20 mouse cellular contexts compared by ENCODE assay signal in the genomic region with DNA sequence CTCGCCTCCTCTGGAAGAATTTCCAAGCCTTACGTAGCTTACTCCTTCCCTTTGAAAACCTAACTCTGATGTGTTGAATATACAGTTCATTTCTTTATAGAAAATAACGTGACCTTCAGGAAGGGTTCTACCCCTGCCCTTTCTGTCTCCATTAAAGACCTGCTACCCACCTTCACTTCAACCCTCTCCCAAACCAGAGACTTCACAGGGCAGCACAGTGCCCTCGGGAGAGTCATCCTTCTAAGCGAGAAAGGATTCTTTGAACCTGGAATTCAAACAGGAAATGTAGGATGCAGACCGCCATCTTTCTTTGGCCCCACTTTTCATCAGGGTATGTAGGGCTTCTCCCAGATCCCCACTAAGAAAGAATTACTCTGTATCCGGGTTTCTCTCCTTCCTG.
"Had no signal": no experiment of that assay in that cellular context is flagged by ENCODE, and none has a peak within 500 bp of the region (broad histone marks: within the 10 kb centered on the region; RNA-seq: fewer than 3 reads in every experiment).

No protein-coding gene starts in this region.

- H3K36me3 ChIP-seq: liver, embryonic 13.5 days; midbrain, embryonic 10.5 days; midbrain, embryonic 15.5 days; neural tube, embryonic 12.5 days; neural tube, embryonic 15.5 days had no signal

- H3K27me3 ChIP-seq: liver, embryonic 13.5 days; midbrain, embryonic 15.5 days; neural tube, embryonic 12.5 days; neural tube, embryonic 15.5 days had no signal

- H3K9ac ChIP-seq: liver, embryonic 13.5 days; midbrain, embryonic 15.5 days; neural tube, embryonic 12.5 days; neural tube, embryonic 15.5 days had no signal

- DNase-seq: kidney, adult 2 months; kidney, postnatal 25 days; layer of hippocampus, adult 9-11 months; liver, embryonic 13.5 days; lung, adult 2 months; right cerebral cortex, adult 18-20 months; right cerebral cortex, postnatal 14 days; right cerebral cortex, postnatal 4 days; thymus, adult 2 months; thymus, postnatal 14 days; thymus, postnatal 4 days had no signal

- H3K4me3 ChIP-seq: layer of hippocampus, adult 2 months; liver, embryonic 13.5 days; megakaryocyte, embryonic 14.5 days; midbrain, embryonic 10.5 days; midbrain, embryonic 15.5 days; neural tube, embryonic 12.5 days; neural tube, embryonic 15.5 days had no signal

- H3K9me3 ChIP-seq: liver, embryonic 13.5 days; megakaryocyte, embryonic 14.5 days; midbrain, embryonic 10.5 days; midbrain, embryonic 15.5 days; neural tube, embryonic 12.5 days; neural tube, embryonic 15.5 days had no signal

- H3K4me1 ChIP-seq: megakaryocyte, embryonic 14.5 days had no signal

- H3K27ac ChIP-seq: kidney, postnatal 0 days; layer of hippocampus, adult 2 months; liver, embryonic 13.5 days; macrophage; midbrain, embryonic 15.5 days; neural tube, embryonic 12.5 days; stomach, postnatal 0 days had no signal

- H3K4me2 ChIP-seq: liver, embryonic 13.5 days; midbrain, embryonic 15.5 days; neural tube, embryonic 15.5 days had no signal
